Mouse (Mus musculus) neural tube, embryonic 13.5 days (tissue): ENCODE results near the gene Btbd18. TPM values are rescaled to one million over a fixed set of nuclear protein-coding genes. Genes with fewer than 3 reads are reported as not detected.

Source experiments
- ATAC-seq: fragments of 200-750 bp; cut with Nextera tagmentation; 2 replicates; pipeline ENCODE4 v1.8.0; 2017; ENCODE audit warnings: low read depth, mild to moderate bottlenecking, moderate TSS enrichment, moderate library complexity
- H3K27ac ChIP-seq: fragments of 300-500 bp; sonication (generic); replicated peaks from 2 replicates; pipeline ENCODE4 v1.5.1; 2015; ENCODE audit warnings: moderate library complexity, mild to moderate bottlenecking, inconsistent platforms
- H3K27me3 ChIP-seq: fragments of 300-500 bp; sonication (generic); 2 replicates; pipeline ENCODE4 v1.6.1; 2015; ENCODE audit warnings: mild to moderate bottlenecking, inconsistent platforms
- H3K36me3 ChIP-seq: fragments of 300-500 bp; sonication (generic); 2 replicates; pipeline ENCODE4 v1.6.1; 2015; ENCODE audit warnings: mild to moderate bottlenecking, inconsistent platforms
- H3K4me1 ChIP-seq: fragments of 300-500 bp; sonication (generic); replicated peaks from 2 replicates; pipeline ENCODE4 v1.6.1; 2015; ENCODE audit warnings: inconsistent platforms
- H3K4me2 ChIP-seq: fragments of 300-500 bp; sonication (generic); 2 replicates; pipeline ENCODE4 v1.6.1; 2015; ENCODE audit warnings: inconsistent platforms, mild to moderate bottlenecking, moderate library complexity
- H3K4me3 ChIP-seq: fragments of 300-500 bp; sonication (generic); 2 replicates; pipeline ENCODE4 v1.5.1; 2015; ENCODE audit warnings: mild to moderate bottlenecking, inconsistent platforms
- H3K9ac ChIP-seq: fragments of 300-500 bp; sonication (generic); 2 replicates; pipeline ENCODE4 v1.6.1; 2015; ENCODE audit warnings: moderate library complexity, mild to moderate bottlenecking, inconsistent platforms
- H3K9me3 ChIP-seq: fragments of 300-500 bp; sonication (generic); 2 replicates; pipeline ENCODE4 v1.6.1; 2016; ENCODE audit warnings: inconsistent platforms
- WGBS: fragments of 180-500 bp; shearing (Covaris S2); methylation state at CpG from one replicate; pipeline ENCODE4 v1.1.7; 2015; 5-methylcytosine and 5-hydroxymethylcytosine counted together
- polyA plus RNA-seq: library from polyadenylated mRNA; unstranded; fragments of >200 nt; fragmentation: Nextera tagmentation; extraction: Ambion mirVana; gene quantifications from 2 replicates; pipeline ENCODE4 v1.2.1, GENCODE M21; 2015

The Btbd18 gene
- polyA plus RNA-seq, 1 experiment from 2014 or later = 0.22 TPM

GRCm38 (mm10) chr2:84677968-84678880, 19.3 kb downstream of the Btbd18 start, which contains the start of the genes Gm28635 and Med19:
Gm28635 (minus strand) TSS chr2:84678041.
Med19 (plus strand) TSS chr2:84678402.
- under 1% methylated on average over 44 of the region's 44 CpGs for WGBS
- H3K4me3 ChIP-seq = peak within 1 kb of the TSS; percentile 99
- H3K9ac ChIP-seq = peak within 1 kb of the TSS; percentile 89
- ATAC-seq = peak; percentile 100
- H3K4me2 ChIP-seq = peak within 1 kb of the TSS; percentile 88
- peak within 1 kb of the TSS; percentile 82 for H3K27ac ChIP-seq
- peaks cover 37% of the 10 kb centered on the region for H3K36me3 ChIP-seq
- H3K9me3 ChIP-seq = no peaks in the 10 kb centered on the region
- no peaks in the 10 kb centered on the region for H3K27me3 ChIP-seq
- H3K4me1 ChIP-seq = peaks cover 27% of the 10 kb centered on the region

DNA sequence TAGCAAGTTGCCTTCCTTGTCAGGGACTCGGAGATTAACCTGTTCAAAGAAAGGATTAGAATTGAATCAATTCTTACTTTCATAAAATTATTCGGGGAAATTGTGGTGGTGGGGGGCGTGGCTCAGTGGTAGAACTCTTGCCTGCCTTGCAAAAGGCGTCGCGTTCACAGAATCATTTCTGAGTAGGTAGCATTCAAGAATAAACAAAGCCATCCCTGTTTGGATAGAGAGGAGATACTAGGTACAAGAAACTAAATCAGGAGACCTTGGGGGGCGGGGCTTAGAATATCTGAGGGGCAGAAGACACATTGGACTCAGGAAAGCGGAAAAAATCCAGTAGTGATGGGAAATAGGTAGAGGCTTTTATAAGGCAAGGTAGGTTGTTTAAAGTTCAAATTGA, 20.1 kb downstream of the Btbd18 start, which contains the start of gene Tmx2:
TSS of gene Tmx2 (minus strand) at position 125 of the 400 bp plus-strand sequence.
- H3K4me1 ChIP-seq = peaks cover 27% of the 10 kb centered on the region
- peak within 1 kb of the TSS; percentile 88 for H3K4me2 ChIP-seq
- H3K36me3 ChIP-seq = peaks cover 30% of the 10 kb centered on the region
- peak within 1 kb of the TSS; percentile 89 for H3K9ac ChIP-seq
- WGBS = 19% methylated on average over 8 of the region's 8 CpGs
- H3K9me3 ChIP-seq = no peaks in the 10 kb centered on the region
- H3K27me3 ChIP-seq = no peaks in the 10 kb centered on the region
- H3K4me3 ChIP-seq = peak within 1 kb of the TSS; percentile 99
- ATAC-seq = no peak
- peak within 1 kb of the TSS; percentile 74 for H3K27ac ChIP-seq

DNA sequence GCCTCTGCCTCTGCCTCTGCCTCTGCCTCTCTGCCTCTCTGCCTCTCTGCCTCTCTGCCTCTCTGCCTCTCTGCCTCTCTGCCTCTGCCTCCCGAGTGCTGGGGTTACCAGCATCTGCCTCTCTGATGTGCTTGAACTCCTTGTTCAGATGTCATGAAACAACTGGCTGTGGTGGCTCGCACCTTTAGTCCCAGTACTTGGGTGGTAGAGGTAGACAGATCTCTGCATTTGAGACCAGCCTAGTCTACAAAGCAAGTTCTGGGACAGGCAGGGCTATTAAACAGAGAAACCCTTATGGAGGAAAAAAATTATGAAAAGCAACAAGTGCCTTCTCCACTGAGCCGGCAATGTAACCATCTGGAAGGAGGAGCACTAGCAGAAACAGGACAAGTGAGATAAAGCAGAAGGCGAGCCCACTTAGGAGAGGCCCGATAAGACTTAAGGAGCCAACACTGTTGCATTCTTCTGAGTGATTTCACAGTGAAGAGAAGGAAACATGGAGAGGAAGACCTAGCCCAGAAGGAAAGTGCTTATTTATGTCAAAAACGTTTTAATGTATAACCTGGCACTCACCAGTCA, 23.8 kb downstream of the Btbd18 start:
- Histone ChIP-seq H3K4me2 (no peak overlapping the region), H3K27me3 (no peaks in the 10 kb centered on the region), H3K4me3 (no peak overlapping the region), H3K9ac (no peak overlapping the region), H3K27ac (no peak overlapping the region), H3K4me1 (peaks cover 12% of the 10 kb centered on the region), H3K9me3 (no peaks in the 10 kb centered on the region), H3K36me3 (peaks cover 44% of the 10 kb centered on the region)
- no peak for ATAC-seq
- 91% methylated on average over 6 of the region's 6 CpGs for WGBS

DNA sequence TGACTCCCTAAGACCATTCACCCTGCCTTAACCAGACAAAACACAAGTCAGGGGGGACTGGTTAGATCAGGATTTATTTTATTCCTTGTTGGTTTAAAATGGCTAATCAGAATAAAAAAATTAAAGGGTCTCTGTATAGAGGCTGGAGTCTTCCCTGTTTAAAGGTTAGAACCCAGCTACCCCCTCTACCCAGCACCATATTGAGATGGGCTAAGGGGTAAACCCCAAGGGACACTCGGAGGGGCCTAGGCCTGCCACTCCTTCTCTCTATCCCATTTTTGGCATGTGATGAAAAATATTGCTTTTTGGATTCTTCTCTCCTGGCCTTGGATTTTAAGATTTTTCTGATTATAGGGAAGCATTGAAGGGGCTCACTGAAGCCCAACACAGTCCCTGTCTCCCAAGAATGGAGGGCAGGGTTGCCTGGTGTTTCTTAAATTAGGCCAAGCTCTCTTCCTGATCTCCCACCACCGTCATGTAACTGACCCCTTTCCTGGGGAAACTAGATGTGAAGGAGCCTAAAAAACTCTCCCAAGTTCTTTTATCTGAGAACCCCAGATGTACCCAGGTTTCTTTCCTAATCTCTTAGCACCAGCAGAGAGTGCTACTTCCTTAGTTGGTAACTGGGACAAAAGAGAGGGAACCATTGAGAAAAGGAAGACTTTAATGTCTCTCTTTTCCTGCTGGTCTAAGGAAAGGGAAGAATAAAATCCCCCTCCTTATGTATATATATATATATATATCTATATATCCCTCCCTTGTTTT, 29.4 kb downstream of the Btbd18 start:
- H3K36me3 ChIP-seq = peaks cover 88% of the 10 kb centered on the region
- no peaks in the 10 kb centered on the region for H3K4me1 ChIP-seq
- WGBS = 84% methylated on average over 2 of the region's 2 CpGs
- no peak overlapping the region for H3K9ac ChIP-seq
- H3K4me3 ChIP-seq = no peak overlapping the region
- no peak for ATAC-seq
- no peak overlapping the region for H3K4me2 ChIP-seq
- no peak overlapping the region for H3K27ac ChIP-seq
- no peaks in the 10 kb centered on the region for H3K27me3 ChIP-seq
- H3K9me3 ChIP-seq = no peaks in the 10 kb centered on the region

DNA sequence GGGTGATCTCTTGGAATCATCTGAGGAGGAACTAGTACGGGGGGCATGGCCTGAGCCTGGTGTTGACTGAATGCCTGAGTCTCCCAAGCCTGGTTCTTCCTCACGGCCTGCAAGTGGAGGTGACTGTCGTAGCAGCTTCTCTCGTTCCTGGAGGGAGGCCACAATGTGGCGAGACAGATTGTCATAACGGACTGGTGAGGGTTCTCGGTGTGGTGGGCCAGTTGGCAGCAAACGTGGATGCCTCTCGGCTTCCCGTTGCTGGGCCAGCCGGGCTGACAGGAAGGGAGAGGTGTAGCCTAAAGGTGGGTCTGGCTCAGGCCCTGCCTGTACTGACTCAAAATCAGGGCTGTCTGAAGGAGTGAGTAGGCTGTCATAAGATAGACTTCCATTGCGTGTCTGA, 31.2 kb downstream of the Btbd18 start:
- no peaks in the 10 kb centered on the region for H3K9me3 ChIP-seq
- H3K27ac ChIP-seq = no peak overlapping the region
- no peak for ATAC-seq
- WGBS = 91% methylated on average over 12 of the region's 12 CpGs
- H3K4me1 ChIP-seq = no peaks in the 10 kb centered on the region
- no peak overlapping the region for H3K4me2 ChIP-seq
- no peaks in the 10 kb centered on the region for H3K27me3 ChIP-seq
- H3K4me3 ChIP-seq = no peak overlapping the region
- H3K36me3 ChIP-seq = peaks cover 92% of the 10 kb centered on the region
- no peak overlapping the region for H3K9ac ChIP-seq

DNA sequence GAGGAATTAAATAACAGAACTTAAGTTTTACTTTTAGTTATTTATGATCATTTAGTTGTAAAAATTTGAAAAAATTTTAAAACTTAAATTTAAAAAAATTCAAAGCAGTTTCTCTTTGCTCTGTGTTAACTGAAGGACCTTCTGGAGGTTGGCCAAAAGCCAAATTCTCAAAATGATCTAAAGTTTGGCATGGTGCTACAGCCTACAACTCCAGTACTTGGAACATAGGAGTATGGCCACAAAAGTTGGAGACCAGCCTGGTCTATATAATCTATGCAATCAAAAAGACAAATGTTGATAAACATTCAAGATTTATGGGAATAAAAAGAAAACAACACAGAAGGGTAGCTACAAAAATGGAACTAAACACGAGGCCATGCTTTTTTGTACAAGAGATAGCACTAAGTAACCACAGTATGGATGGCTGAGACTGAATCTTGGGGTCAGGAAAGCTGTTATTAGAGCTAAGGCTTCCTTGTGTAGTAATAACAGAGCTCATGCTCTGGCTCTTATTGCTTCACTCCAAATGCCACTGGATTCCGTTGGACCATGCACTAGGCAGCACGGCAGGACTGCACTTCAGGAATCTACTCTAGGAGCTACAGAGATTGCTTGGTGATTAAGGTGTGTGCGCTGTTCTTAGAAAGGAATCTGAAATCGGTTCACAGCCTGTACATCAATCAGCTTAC, 36.3 kb downstream of the Btbd18 start:
- no peaks in the 10 kb centered on the region for H3K4me1 ChIP-seq
- no peak overlapping the region for H3K9ac ChIP-seq
- H3K36me3 ChIP-seq = peaks cover 77% of the 10 kb centered on the region
- no peak for ATAC-seq
- H3K27ac ChIP-seq = no peak overlapping the region
- no peak overlapping the region for H3K4me2 ChIP-seq
- H3K9me3 ChIP-seq = no peaks in the 10 kb centered on the region
- no peaks in the 10 kb centered on the region for H3K27me3 ChIP-seq
- no peak overlapping the region for H3K4me3 ChIP-seq
- WGBS = 91% methylated on average over 5 of the region's 5 CpGs

GRCm38 (mm10) chr2:84703497-84703896, 44.6 kb downstream of the Btbd18 start:
- H3K4me3 ChIP-seq = no peak overlapping the region
- H3K9ac ChIP-seq = no peak overlapping the region
- WGBS = 90% methylated on average over 1 of the region's 1 CpGs
- H3K4me1 ChIP-seq = peaks cover 17% of the 10 kb centered on the region
- H3K27me3 ChIP-seq = no peaks in the 10 kb centered on the region
- no peak for ATAC-seq
- H3K36me3 ChIP-seq = peaks cover 56% of the 10 kb centered on the region
- no peak overlapping the region for H3K4me2 ChIP-seq
- no peak overlapping the region for H3K27ac ChIP-seq
- H3K9me3 ChIP-seq = no peaks in the 10 kb centered on the region

DNA sequence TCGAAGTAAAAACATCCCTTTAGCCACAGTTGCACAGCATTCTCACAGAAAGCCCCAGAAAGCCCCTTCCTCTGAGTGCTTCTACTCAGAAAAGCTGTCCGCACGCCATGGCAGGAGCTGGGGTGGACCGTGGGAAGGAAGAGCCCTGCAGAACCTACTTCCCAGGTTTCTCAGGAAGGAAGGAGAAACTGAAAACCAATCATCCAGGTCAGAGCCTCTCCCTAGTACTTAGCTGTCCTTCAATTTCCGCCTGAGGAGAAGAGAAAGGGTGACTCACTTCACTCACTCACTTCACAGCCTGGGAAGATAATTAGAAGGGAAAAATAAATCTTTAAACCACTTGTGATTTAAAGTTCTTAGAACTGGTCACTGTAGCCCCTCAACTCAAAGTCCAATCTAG, 45.5 kb downstream of the Btbd18 start:
- H3K9me3 ChIP-seq = no peaks in the 10 kb centered on the region
- ATAC-seq = no peak
- 96% methylated on average over 5 of the region's 5 CpGs for WGBS
- H3K9ac ChIP-seq = no peak overlapping the region
- H3K4me1 ChIP-seq = peaks cover 25% of the 10 kb centered on the region
- no peak overlapping the region for H3K4me3 ChIP-seq
- peaks cover 50% of the 10 kb centered on the region for H3K36me3 ChIP-seq
- no peak overlapping the region for H3K27ac ChIP-seq
- H3K4me2 ChIP-seq = no peak overlapping the region
- no peaks in the 10 kb centered on the region for H3K27me3 ChIP-seq

DNA sequence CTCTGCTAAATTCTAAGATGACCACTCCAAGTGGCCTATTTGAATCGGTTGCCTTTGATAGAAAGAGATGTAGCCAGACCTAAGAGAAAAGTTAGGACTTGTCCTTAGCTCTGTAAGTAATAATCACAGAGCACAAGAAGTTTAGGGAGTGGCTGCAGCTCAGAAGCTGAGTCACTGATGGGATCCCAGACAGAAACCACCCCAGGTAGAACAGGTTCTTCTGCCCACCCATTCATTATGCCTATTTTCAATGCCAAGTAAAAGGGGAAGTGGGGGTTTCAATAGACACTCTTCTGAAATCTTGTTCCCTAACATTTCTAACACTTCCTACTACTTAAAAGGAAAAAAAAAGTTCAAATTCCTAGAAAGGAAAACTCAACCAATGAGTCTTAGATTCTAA, 46.4 kb downstream of the Btbd18 start:
- Histone ChIP-seq H3K36me3 (peaks cover 51% of the 10 kb centered on the region), H3K27me3 (no peaks in the 10 kb centered on the region), H3K4me2 (no peak overlapping the region), H3K4me3 (no peak overlapping the region), H3K27ac (no peak overlapping the region), H3K4me1 (peaks cover 33% of the 10 kb centered on the region), H3K9me3 (no peaks in the 10 kb centered on the region), H3K9ac (no peak overlapping the region)
- no peak for ATAC-seq
- WGBS = 92% methylated on average over 1 of the region's 1 CpGs

DNA sequence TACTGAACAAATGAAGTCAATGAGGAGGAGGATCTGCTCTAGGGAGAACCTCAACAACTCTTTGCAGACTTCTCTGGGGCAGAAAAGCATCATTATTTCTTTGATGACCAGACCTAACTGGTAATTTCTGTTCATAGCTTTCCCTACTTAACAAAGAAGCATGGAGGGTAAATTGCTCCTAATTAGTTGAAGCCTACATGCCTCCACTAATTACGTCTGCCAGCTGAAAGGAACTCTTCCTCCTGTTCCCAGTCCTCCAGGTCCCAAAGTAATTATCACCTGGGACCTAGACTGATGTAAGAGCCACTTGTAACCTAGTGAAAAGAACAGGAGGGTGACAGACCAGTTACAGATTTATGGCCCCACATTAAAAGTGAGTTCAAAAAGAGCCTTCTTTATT, 48.6 kb downstream of the Btbd18 start:
- ATAC-seq = no peak
- Histone ChIP-seq H3K4me2 (no peak overlapping the region), H3K36me3 (peaks cover 50% of the 10 kb centered on the region), H3K4me3 (no peak overlapping the region), H3K9me3 (no peaks in the 10 kb centered on the region), H3K27ac (0 out of 2 replicates have a peak overlapping the region, but pooled peaks have one; percentile 18), H3K27me3 (no peaks in the 10 kb centered on the region), H3K9ac (no peak overlapping the region), H3K4me1 (peaks cover 43% of the 10 kb centered on the region)
- WGBS = 13% methylated on average over 1 of the region's 1 CpGs

DNA sequence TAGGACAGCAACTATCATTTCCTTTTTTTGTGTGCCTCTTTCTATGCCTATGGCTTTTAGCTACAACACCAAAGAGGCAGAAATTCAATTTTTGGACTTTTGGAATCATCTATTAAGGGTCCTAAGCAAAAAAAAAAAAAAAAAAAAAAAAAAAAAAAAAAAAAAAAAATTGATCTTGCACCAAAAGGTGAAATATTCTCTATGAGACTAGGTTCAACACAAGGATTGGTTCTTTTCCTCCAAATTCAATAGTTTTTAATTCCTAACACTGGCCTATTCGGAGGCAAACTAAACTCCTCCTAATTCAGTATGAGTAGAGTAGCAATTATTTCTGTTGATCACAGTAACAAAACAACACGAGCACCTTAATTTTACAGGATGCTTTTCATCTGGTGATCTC, 53.0 kb downstream of the Btbd18 start:
- WGBS = 95% methylated on average over 2 of the region's 2 CpGs
- no peaks in the 10 kb centered on the region for H3K9me3 ChIP-seq
- H3K4me3 ChIP-seq = no peak overlapping the region
- no peak overlapping the region for H3K9ac ChIP-seq
- H3K4me2 ChIP-seq = no peak overlapping the region
- H3K36me3 ChIP-seq = peaks cover 21% of the 10 kb centered on the region
- no peaks in the 10 kb centered on the region for H3K27me3 ChIP-seq
- H3K27ac ChIP-seq = no peak overlapping the region
- H3K4me1 ChIP-seq = peaks cover 67% of the 10 kb centered on the region
- ATAC-seq = no peak
